Mouse (Mus musculus) kidney, adult 2 months (tissue): ENCODE results near the gene Nudt3.

Experiments
- CTCF ChIP-seq: fragments of 200-500 bp; conservative IDR thresholded peaks from 2 replicates; pipeline ENCODE4 v1.5.1; 2011; ENCODE audit warnings: low read depth, mild to moderate bottlenecking, control low read depth, low read length, moderate library complexity, mixed read lengths; ENCODE audit not compliant: insufficient read depth, insufficient read length
- POLR2A ChIP-seq: fragments of 200-500 bp; IDR thresholded peaks from one replicate; pipeline ENCODE4 v1.6.1; 2011; ENCODE audit warnings: low read depth, low read length, control low read depth

DNA sequence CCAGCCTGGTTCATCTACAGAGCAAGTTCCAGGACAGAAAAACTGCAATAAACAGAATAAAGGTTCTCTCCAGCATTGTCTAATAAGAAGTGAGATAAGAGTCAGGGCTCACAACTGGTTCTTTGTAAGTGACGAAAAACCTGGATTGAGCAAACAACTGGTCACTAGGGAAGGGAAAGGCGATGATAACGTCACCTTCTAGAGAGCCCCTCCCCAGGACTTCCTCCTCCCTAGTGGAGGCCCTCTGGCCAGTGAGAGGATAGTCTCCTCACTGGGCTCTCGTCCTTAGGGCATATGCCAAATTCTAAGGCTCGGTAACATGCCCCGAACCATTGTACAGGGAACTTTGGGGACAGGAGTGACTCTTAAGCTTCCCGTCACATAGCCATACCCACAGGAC, 47.2 kb downstream of the Nudt3 start:
- TF ChIP-seq POLR2A (no peak), CTCF (no peak)
